Mouse (Mus musculus) ES-E14 (cell line): ENCODE results near the gene Stkld1.

Source experiments
- HCFC1 ChIP-seq: IDR thresholded peaks from 2 replicates; pipeline ENCODE4 v1.6.1; 2012; ENCODE audit warnings: low read length, inconsistent platforms, borderline replicate concordance; ENCODE audit not compliant: insufficient read depth
- MAFK ChIP-seq: IDR thresholded peaks from 2 replicates; pipeline ENCODE4 v1.6.1; 2014; ENCODE audit warnings: mild to moderate bottlenecking, low read depth, low read length, inconsistent platforms; ENCODE audit not compliant: insufficient read depth
- ZNF384 ChIP-seq: IDR thresholded peaks from 2 replicates; pipeline ENCODE4 v1.6.1; 2012; ENCODE audit warnings: low read depth, low read length, inconsistent platforms

DNA sequence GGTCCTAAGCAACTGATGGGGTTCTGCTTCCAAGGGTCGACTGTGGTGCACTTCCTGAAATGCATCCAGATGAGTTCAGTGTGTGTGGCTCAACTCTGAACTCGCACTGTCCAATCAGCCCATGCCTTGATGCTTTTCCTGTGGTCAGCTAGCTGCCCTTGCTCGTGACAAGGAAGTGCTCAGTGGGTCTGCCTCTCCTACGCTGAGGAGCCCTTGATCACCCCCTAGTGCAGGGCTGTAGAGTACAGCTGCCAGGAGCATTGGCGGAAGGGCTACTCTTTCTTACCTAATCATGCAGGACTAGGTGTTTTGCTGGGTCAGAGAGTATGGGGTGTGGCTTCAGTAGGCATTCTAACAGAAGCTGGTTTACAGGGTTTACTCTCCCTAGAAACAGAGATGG is 7.7 kb downstream of the Stkld1 start:
- no peak for TF ChIP-seq ZNF384
- no peak for TF ChIP-seq HCFC1
- no peak for TF ChIP-seq MAFK
